Mouse (Mus musculus) stomach, postnatal 0 days (tissue): ENCODE results near the gene Btnl6.

Source experiments
- CTCF ChIP-seq: IDR thresholded peaks from 2 replicates; pipeline ENCODE4 v1.5.1; 2016; ENCODE audit warnings: antibody characterized with exemption, low read depth, mild to moderate bottlenecking, moderate library complexity
- EP300 ChIP-seq: optimal IDR thresholded peaks from 2 replicates; pipeline ENCODE3; 2016; ENCODE audit warnings: antibody characterized with exemption

GRCm38 (mm10) chr17:34546797-34547196 lies 29.6 kb upstream of the Btnl6 start:
- TF ChIP-seq CTCF (no peak), EP300 (no peak)
